ENCODE assay signal across 8 mouse cellular contexts in genomic region chr4:116555413-116556300, GRCm38 (mm10). TPM values are rescaled to one million over a fixed set of nuclear protein-coding genes. Genes with fewer than 3 reads are reported as not detected.
DNase-seq lines count a peak whose midpoint lies in the region; ATAC-seq and TF ChIP-seq lines count a peak whose summit lies in the region.

Tmem69 (minus strand) TSS chr4:116555936.

- no peaks in the 10 kb centered on the region for H3K4me1 ChIP-seq in cerebellum, adult 2 months (ENCODE audit: control insufficient read depth, insufficient read depth, low read length)
- peaks cover 24% of the 10 kb centered on the region for H3K4me1 ChIP-seq in hindbrain, embryonic 10.5 days (replicated peaks)
- no peaks in the 10 kb centered on the region for H3K4me1 ChIP-seq in lung, postnatal 0 days (ENCODE audit: insufficient read depth, low read depth, low read length)

- DNase-seq in MEL-GATA-1-ER (ENCODE audit: extremely low read depth, low read depth), result peak; percentile 87
- peak; percentile 82 to 83 for DNase-seq in cerebellum, adult 2 months
- peak; percentile 76 for DNase-seq in forelimb bud, embryonic 11.5 days (ENCODE audit: low read depth, low spot score)
- DNase-seq in hindbrain, embryonic 10.5 days (ENCODE audit: low spot score), result peak; percentile 79
- DNase-seq in layer of hippocampus, adult 9-11 months, result peak; percentile 77
- DNase-seq in lung, postnatal 0 days (ENCODE audit: low spot score), result peak; percentile 88
- peak; percentile 64 for DNase-seq in ovary, postnatal 14 days (ENCODE audit: low spot score)
- peak; percentile 80 for DNase-seq in thymus, postnatal 14 days

- peak; percentile 32; the same call in 1 of the 2 replicates for TF ChIP-seq EP300 in lung, postnatal 0 days (IDR thresholded peaks at IDR 0.05)

- no peaks in the 10 kb centered on the region for H3K9me3 ChIP-seq in hindbrain, embryonic 10.5 days
- H3K9me3 ChIP-seq in lung, postnatal 0 days (ENCODE audit: low read length), result no peaks in the 10 kb centered on the region

- H3K4me2 ChIP-seq in lung, postnatal 0 days (replicated peaks; ENCODE audit: low read depth, low read length), result peak within 1 kb of the TSS; percentile 55

- peaks cover 26% of the 10 kb centered on the region for H3K36me3 ChIP-seq in hindbrain, embryonic 10.5 days
- H3K36me3 ChIP-seq in lung, postnatal 0 days (ENCODE audit: insufficient read depth, low read length), result no peaks in the 10 kb centered on the region

- H3K4me3 ChIP-seq in cerebellum, adult 2 months (replicated peaks; ENCODE audit: insufficient read depth, low read depth, low read length), result peak within 1 kb of the TSS; percentile 91
- H3K4me3 ChIP-seq in hindbrain, embryonic 10.5 days, result peak within 1 kb of the TSS; percentile 82
- peak within 1 kb of the TSS; percentile 79 for H3K4me3 ChIP-seq in lung, postnatal 0 days (ENCODE audit: low read depth, low read length)

- H3K27ac ChIP-seq in cerebellum, adult 2 months (ENCODE audit: insufficient read depth, low read length), result peak within 1 kb of the TSS; percentile 88
- H3K27ac ChIP-seq in hindbrain, embryonic 10.5 days, result peak within 1 kb of the TSS; percentile 95
- peak within 1 kb of the TSS; percentile 97 for H3K27ac ChIP-seq in lung, postnatal 0 days (ENCODE audit: low read length)

- peak; percentile 64; the same call in 1 of the 2 replicates for TF ChIP-seq POLR2A in cerebellum, adult 2 months (IDR thresholded peaks at IDR 0.05; ENCODE audit: borderline replicate concordance, insufficient read depth, low read length)

- no peak for ATAC-seq in lung, postnatal 0 days

- TF ChIP-seq CTCF in cerebellum, adult 2 months (IDR thresholded peaks at IDR 0.05; ENCODE audit: borderline replicate concordance, insufficient read depth, low read depth, low read length), result no peak
- TF ChIP-seq CTCF in lung, postnatal 0 days (IDR thresholded peaks at IDR 0.05), result no peak

- H3K9ac ChIP-seq in lung, postnatal 0 days (replicated peaks; ENCODE audit: low read depth), result peak within 1 kb of the TSS; percentile 71

- 3% methylated on average over 23 of the region's 23 CpGs for WGBS in cerebellum, adult 2 months
- 5% methylated on average over 23 of the region's 23 CpGs for WGBS in hindbrain, embryonic 10.5 days
- 4% methylated on average over 23 of the region's 23 CpGs for WGBS in lung, postnatal 0 days

- no peaks in the 10 kb centered on the region for H3K27me3 ChIP-seq in cerebellum, adult 2 months (ENCODE audit: control insufficient read depth, insufficient read depth, low read length)
- no peaks in the 10 kb centered on the region for H3K27me3 ChIP-seq in hindbrain, embryonic 10.5 days (ENCODE audit: insufficient read depth, poor library complexity, severe bottlenecking)
- no peaks in the 10 kb centered on the region for H3K27me3 ChIP-seq in lung, postnatal 0 days (replicated peaks; ENCODE audit: insufficient read depth, low read length)

RNA-seq across cellular contexts. Expression of gene Tmem69, which starts in this region (rescaled TPM):
- polyA plus RNA-seq in cerebellum, adult 2 months (2012; rRNA removed), result 8.6 and 10.5 TPM in 2 replicates
- polyA plus RNA-seq in hindbrain, embryonic 10.5 days (2016; fragmentation: Nextera tagmentation; extraction: Ambion mirVana), result 25.0 and 29.7 TPM in 2 replicates
- 10.3 and 10.7 TPM in 2 replicates for polyA plus RNA-seq in lung, postnatal 0 days (2015; fragmentation: Nextera tagmentation; extraction: Ambion mirVana)
